Mouse (Mus musculus) left cerebral cortex, postnatal 36 days (tissue): ENCODE data around the gene Gstm6. TPM values are rescaled to one million over a fixed set of nuclear protein-coding genes. Genes with fewer than 3 reads are reported as not detected.
"Not testable (repeated sequence)": the region's sequence is repeated elsewhere in the genome, so short reads cannot be mapped to it uniquely, and the experiment has no call there.

Experiments
- DNase-seq, 2 experiments: peaks; one replicate each; pipeline ENCODE4 v3.0.0; 2021 to 2022; ENCODE audit warnings: low spot score in 2 of 2, mixed read lengths in 1 of 2
- intact Hi-C: fragments of 180-260 bp; cut with DNase I; formaldehyde crosslinking; loops from one replicate; pipeline ENCODE4 v1.15.1; 2025
- total RNA-seq, 2 experiments: library from RNA; stranded (reverse); gene quantifications; 2 replicates each; pipeline ENCODE4 v1.2.3; 2021

The Gstm6 gene
- 1 to 10 TPM; 4.0 to 4.7 TPM for total RNA-seq

DNA sequence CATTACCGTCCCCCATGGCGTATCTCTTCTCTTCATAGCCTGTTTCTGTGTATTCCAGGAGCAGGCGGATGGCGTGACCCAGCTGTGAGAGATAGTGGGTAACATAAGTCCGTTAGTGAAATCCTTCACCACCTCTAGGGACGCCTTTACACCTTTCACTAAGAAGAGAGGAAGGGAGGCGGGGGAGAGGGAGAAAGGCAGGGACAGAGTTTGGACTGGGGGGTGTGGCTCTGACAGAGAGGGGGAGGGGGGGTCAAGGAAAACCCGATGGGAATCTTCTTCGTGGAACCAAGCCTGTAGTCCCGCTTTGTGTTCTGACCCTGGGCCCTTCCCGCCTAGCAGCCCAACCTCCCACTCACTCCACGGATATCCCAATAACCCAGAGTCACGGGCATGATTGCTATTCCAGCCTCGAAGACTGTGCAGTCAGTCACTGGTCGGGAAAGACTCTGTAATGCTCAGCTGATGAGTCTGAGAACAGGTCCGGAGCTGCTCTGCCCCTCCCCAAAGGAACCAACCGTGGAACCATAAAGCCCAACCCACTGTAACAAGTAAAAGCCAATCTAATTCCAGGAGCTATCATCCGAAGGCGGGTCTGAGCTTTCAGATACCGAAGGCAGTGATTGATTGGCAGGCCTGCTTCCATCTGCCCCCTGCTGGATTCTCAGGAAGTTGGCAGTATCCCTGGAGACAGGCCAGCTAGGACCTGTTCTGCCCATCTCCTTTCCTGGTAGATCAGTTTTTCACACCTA, at the start of gene Gstm6:
Gene Gstm6 (minus strand): TSS at position 511 of the 752 bp plus-strand sequence.
- DNase-seq: no peak
- intact Hi-C loops: no loop called here

- DNase-seq: no peak
- intact Hi-C loops: no loop called here
Measured at GRCm38 (mm10) chr3:107986041-107986562, 42.6 kb upstream of the Gstm6 start, which contains the start of gene Gstm2. TSS of gene Gstm2 (minus strand) at chr3:107986453.

- DNase-seq, intact Hi-C loops: not testable (repeated sequence)
Measured at GRCm38 (mm10) chr3:107985141-107985540, 41.6 kb upstream of the Gstm6 start.

GRCm38 (mm10) chr3:107984471-107984870, 40.9 kb upstream of the Gstm6 start:
- no peak for DNase-seq
- intact Hi-C loops: loop anchor here (5.0 kb wide), 1 partner anchor 43 kb away; no protein-coding TSS in a partner anchor

DNA sequence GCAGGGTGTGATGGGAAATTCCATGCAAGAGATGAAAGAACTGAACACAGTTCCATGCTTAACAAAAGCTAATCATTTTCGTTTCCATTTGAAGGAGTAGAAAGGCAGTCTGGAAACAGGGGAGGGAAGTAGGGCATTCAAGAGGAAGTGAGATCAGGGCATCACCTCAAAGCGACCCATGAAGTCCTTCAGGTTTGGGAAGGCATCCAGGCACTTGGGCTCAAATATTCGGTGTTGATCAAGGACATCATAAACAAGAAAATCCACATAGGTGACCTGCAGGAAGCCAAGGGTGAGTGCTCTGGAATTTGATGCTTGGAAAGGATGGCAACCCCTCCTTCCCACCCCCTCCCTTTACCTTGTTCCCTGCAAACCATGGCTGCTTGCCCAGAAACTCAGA, 40.2 kb upstream of the Gstm6 start:
- DNase-seq: no peak
- intact Hi-C loops: loop anchor here (5.0 kb wide), 1 partner anchor 44 kb away; no protein-coding TSS in a partner anchor

GRCm38 (mm10) chr3:107982726-107983125, 39.2 kb upstream of the Gstm6 start:
- DNase-seq: peak in 1 of 2 experiments; percentile 20
- intact Hi-C loops: loop anchor here (5.0 kb wide), 1 partner anchor 45 kb away; no protein-coding TSS in a partner anchor

DNA sequence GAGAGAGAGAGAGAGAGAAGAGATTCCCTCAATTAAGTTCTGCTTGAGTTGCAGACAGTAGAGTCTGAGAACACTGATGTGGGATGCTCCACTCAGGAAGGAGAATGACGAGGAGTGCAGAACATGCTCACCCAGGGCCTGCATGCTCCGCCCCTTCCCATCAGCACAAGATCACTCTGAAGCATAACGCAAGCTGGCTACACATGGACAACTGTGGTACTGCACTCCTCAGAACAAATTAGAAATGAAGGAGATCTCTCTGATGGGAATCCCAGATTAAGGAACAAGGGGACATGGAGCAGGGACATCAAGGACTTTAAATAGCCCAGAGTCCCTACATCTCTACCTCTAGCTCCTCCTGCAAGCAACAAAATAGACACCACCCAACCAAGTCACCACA, 37.7 kb upstream of the Gstm6 start:
- intact Hi-C loops: loop anchor here (5.0 kb wide), 1 partner anchor 46 kb away; no protein-coding TSS in a partner anchor
- no peak for DNase-seq

DNA sequence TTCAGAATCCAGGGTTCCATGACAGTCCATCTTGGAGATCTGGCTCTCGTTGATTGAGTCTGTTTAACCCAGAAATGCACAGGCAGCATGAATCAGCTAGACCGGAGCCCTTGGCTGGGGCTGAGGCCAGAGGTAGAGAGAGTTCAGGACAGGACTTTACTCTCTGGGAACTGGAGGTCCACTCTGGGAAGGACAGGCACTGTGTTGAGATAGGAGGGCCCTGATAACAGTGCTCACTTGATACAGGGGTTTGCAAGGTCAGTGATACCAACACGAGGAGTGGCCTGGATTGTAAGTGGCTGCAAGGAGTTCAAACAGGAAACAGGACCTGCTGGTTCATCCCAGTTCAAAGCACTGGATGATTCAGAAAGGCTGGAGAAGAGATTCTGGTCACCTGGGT, 34.1 kb upstream of the Gstm6 start:
- DNase-seq: no peak

DNA sequence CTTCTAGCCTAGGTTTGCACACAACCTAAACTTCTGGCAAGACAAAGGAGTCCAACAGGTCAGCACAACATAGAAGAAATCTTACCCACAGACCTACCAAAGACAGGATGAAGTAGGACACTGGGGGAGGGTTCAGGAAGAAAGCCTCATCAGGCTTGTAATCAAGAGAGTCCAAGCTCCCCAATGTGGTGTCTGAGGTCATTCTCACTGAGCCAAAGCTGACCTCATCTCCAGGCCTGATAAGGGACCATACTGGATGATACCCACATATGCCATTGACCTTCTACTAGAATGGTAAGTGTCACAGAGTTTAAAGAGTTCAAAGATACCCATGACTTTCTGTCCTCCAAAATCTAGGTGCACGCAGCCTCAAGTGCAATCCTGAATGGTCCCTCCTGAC, 30.7 kb upstream of the Gstm6 start:
- DNase-seq: no peak
- intact Hi-C loops: no loop called here

More for the DNA sequence above, 34.1 kb upstream of the Gstm6 start:
- intact Hi-C loops: loop anchor here (2.0 kb wide), 1 partner anchor 25 kb away; no protein-coding TSS in a partner anchor

- no peak for DNase-seq
Measured at GRCm38 (mm10) chr3:107972070-107972469, 28.5 kb upstream of the Gstm6 start.

DNA sequence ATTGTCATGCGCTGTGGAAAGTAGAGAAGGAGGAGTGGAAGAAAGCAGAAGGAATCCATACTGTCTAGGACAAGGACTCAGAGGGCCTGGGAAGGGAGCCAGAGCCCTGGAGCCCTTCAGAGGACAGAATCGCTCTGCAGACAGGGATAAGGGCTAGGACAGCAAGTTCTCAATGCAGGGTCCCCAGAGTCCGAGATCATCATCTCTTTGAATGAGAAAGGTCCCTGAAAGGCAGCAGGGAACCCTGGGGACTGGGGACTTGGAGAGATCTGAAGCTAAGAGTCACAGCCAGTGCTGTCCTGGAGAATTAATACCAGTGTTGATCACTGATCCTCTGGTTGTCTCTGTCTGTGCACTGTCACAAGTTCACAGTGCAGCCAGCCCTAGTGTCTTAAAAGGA, 27.6 kb upstream of the Gstm6 start:
- DNase-seq, intact Hi-C loops: not testable (repeated sequence)

More at GRCm38 (mm10) chr3:107972070-107972469, 28.5 kb upstream of the Gstm6 start:
- intact Hi-C loops: no loop called here

DNA sequence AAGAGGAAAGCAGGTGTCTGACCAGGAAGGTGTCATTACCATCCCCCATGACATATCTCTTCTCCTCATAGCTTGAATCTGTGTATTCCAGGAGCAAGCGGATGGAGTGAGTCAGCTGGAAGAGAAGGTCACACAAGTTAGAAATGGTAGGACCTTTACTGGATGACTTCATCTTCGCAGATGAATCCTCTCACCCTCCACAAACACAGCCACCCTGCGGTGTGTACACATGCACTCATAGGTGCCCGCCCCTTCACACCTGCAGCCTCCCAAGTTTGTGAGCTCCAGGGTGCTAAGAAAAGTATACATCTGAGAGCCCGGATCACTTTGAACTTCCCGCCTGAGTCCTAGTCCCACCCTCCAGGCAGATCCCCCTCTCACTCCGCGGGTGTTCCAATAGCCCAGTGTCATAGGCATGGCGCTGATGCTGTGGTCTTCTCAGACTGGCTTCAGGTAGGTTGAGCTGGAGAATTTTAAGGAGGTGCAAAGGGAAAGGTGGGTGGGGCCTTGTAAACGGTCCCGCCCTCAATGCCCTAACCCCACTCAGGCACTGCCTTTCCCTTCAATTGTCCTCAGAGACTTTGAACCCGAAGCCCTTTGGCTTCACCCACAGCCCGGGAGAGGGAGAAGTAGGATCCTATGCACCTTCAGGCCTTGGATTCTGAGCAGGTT, 25.3 kb upstream of the Gstm6 start, which contains the start of gene Gstm3:
Gene Gstm3 (minus strand): TSS at position 560 of the 672 bp plus-strand sequence.
- DNase-seq: no peak
- intact Hi-C loops: no loop called here

GRCm38 (mm10) chr3:107966631-107967030, 23.1 kb upstream of the Gstm6 start:
- intact Hi-C loops: no loop called here
- DNase-seq: no peak

- no peak for DNase-seq
- intact Hi-C loops: no loop called here
Measured at GRCm38 (mm10) chr3:107965592-107965991, 22.0 kb upstream of the Gstm6 start.

DNA sequence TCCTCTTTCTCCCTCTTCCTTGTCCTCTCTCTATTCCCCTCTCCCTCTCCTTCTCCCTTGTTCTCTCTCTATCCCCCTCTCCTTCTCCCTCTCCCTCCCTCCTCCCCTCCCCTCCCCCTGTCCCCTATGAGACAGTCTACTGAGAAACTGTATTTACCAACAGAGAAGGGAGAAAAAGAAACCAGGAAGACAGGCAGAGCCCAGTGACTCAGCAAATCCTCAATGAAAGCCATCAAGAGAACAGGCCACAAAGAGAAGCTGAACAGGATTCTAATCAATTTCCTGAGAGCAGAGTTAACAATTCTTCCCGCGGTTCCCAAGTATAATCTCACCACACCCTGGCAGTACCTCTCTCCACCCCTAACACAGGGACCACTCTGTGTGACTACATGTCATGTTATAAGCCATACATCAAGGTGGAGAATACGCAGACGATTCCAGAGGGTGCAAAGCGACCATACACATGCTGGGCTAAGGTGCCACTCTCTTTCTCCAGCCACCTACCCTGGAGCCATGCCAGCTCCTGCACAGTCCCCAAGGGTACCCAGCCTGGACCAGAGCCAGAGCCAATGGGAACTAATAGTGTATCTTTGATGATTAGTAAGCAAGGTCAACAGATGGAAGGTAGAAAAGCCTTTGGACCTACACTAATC, 21.2 kb upstream of the Gstm6 start:
- intact Hi-C loops: no loop called here
- no peak for DNase-seq

DNA sequence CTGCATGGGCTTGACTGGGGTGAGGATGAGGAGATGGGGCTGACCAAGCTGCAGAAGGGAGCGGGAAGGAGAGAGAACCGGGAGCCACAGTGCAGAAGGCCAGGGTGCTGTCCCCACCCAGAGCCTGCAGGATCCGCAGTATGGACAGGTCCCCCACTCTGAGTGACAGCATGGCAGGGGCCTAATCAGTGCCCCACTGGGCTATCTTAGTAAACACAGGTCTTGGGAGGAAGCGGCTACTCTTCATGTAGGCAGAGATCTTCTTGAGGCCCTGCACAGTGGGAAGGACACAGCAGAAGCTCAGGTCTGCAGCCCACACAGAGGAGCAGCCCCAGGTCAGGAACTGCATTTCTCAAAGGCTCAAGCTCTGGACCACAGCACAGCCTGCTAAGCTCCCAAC, 20.5 kb upstream of the Gstm6 start:
- intact Hi-C loops: no loop called here
- DNase-seq: no peak

DNA sequence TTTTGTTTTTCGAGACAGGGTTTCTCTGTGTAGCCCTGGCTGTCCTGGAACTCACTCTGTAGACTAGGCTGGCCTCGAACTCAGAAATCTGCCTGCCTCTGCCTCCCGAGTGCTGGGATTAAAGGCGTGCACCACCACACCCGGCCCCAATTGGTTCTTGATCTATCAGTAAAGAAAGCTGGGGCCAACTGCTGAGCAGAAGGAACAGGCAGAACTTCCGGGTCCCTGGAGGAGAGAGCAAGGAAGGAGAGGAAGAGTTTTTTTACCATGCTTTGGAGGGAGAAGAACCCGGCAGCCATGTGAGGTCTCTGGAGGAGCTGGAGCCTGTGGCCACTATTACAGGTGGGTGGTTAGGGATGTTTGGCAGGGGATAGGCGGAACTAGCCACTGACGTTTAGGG, 11.7 kb upstream of the Gstm6 start:
- intact Hi-C loops: loop anchor here (10.0 kb wide), 1 partner anchor 100 kb away; no protein-coding TSS in a partner anchor
- not testable (repeated sequence) for DNase-seq

- DNase-seq: no peak
- intact Hi-C loops: loop anchor here (2.0 to 10.0 kb wide), 3 partner anchors 25 to 101 kb away; partner anchors contain the start of gene Gstm1
Measured at GRCm38 (mm10) chr3:107953906-107954305, 10.4 kb upstream of the Gstm6 start.

GRCm38 (mm10) chr3:107953328-107953755, 9.8 kb upstream of the Gstm6 start:
- DNase-seq: peak in 1 of 2 experiments; percentile 31
- intact Hi-C loops: loop anchor here (2.0 to 10.0 kb wide), 3 partner anchors 25 to 101 kb away; partner anchors contain the start of gene Gstm1
